Comparison of ENCODE assay signal across 9 mouse cellular contexts in genomic region chr4:137641556-137641955, GRCm38 (mm10). TPM values are rescaled to one million over a fixed set of nuclear protein-coding genes. Genes with fewer than 3 reads are reported as not detected.
A peak's percentile ranks its signal among the peaks of the same experiment; 100 is the strongest.
DNase-seq lines count a peak whose midpoint lies in the region; ATAC-seq and TF ChIP-seq lines count a peak whose summit lies in the region.
"Had no signal": no experiment of that assay in that cellular context is flagged by ENCODE, and none has a peak within 500 bp of the region (broad histone marks: within the 10 kb centered on the region; RNA-seq: fewer than 3 reads in every experiment).

No protein-coding gene starts in this region.

- ATAC-seq in liver, postnatal 0 days = peak; percentile 54

- intact Hi-C loops in gastrocnemius, postnatal 36 days (cut with DNase I) = no loop called here

- 45% methylated on average over 5 of the region's 5 CpGs for WGBS in liver, postnatal 0 days (ENCODE audit: insufficient replicate concordance)

- no peak overlapping the region for H3K4me3 ChIP-seq in liver, postnatal 0 days (ENCODE audit: low read depth, low read length)
- H3K4me3 ChIP-seq: neural tube, embryonic 12.5 days had no signal

- no peak overlapping the region for H3K9ac ChIP-seq in liver, postnatal 0 days (replicated peaks)
- H3K9ac ChIP-seq: neural tube, embryonic 12.5 days had no signal

- H3K36me3 ChIP-seq in liver, postnatal 0 days (replicated peaks; ENCODE audit: insufficient read depth, low read length) = peaks cover 57% of the 10 kb centered on the region

- peak overlapping the region; percentile 94 for H3K27ac ChIP-seq in liver, postnatal 0 days (ENCODE audit: low read depth)
- H3K27ac ChIP-seq: neural tube, embryonic 12.5 days had no signal

- H3K4me2 ChIP-seq in liver, postnatal 0 days (ENCODE audit: low read depth, low read length) = no peak overlapping the region
- H3K4me2 ChIP-seq: neural tube, embryonic 12.5 days had no signal

- no peak for TF ChIP-seq CTCF in liver, postnatal 0 days (IDR thresholded peaks at IDR 0.05; ENCODE audit: low read depth)

- no peaks in the 10 kb centered on the region for H3K27me3 ChIP-seq in liver, postnatal 0 days (ENCODE audit: insufficient read depth, low read length)
- H3K27me3 ChIP-seq: neural tube, embryonic 12.5 days had no signal

- H3K9me3 ChIP-seq in liver, postnatal 0 days (ENCODE audit: low read length) = no peaks in the 10 kb centered on the region
- H3K9me3 ChIP-seq: neural tube, embryonic 12.5 days had no signal

- peak; percentile 37 for DNase-seq in gastrocnemius, adult 18-20 months (ENCODE audit: low spot score)
- DNase-seq in gastrocnemius, postnatal 36 days = no peak
- peak; percentile 46 for DNase-seq in urinary bladder, postnatal 14 days (ENCODE audit: low spot score)
- DNase-seq in urinary bladder, postnatal 10 days (ENCODE audit: low spot score) = no peak
- no peak for DNase-seq in liver, postnatal 0 days
- no peak for DNase-seq in embryo, embryonic 10 days (ENCODE audit: low spot score)
- DNase-seq in layer of hippocampus, adult 18-20 months (ENCODE audit: low spot score in 2 of 2) = no peak
- DNase-seq in embryo, embryonic 11 days = no peak

- TF ChIP-seq EP300 in liver, postnatal 0 days (IDR thresholded peaks at IDR 0.05; ENCODE audit: low read depth) = no peak

- peaks cover 17% of the 10 kb centered on the region for H3K4me1 ChIP-seq in liver, postnatal 0 days (ENCODE audit: insufficient read depth)
- H3K4me1 ChIP-seq: neural tube, embryonic 12.5 days had no signal

RNA-seq across cellular contexts. Expression of gene Rap1gap, which starts 23.0 kb away (rescaled TPM):
- total RNA-seq in gastrocnemius, adult 18-20 months (2021) = 10 to 100 TPM in 1 of 2 experiments, 1 to 10 TPM in 1; 8.3 to 10.2 TPM
- 10 to 100 TPM in 1 of 2 experiments, 1 to 10 TPM in 1; 5.4 to 10.7 TPM for total RNA-seq in gastrocnemius, postnatal 36 days (2021)
- 12.8 and 15.6 TPM in 2 replicates for polyA plus RNA-seq in liver, postnatal 0 days (2015; fragmentation: Nextera tagmentation; extraction: Ambion mirVana)
- 100 to 1,000 TPM; 259 to 271 TPM for total RNA-seq in layer of hippocampus, adult 18-20 months (2021)

RNA-seq across cellular contexts. Expression of gene Usp48, which starts 48.0 kb away (rescaled TPM):
- total RNA-seq in gastrocnemius, adult 18-20 months (2021) = 10 to 100 TPM; 24.9 to 27.3 TPM
- total RNA-seq in gastrocnemius, postnatal 36 days (2021) = 10 to 100 TPM; 23.3 to 25.9 TPM
- polyA plus RNA-seq in liver, postnatal 0 days (2015; fragmentation: Nextera tagmentation; extraction: Ambion mirVana) = 23.3 and 28.4 TPM in 2 replicates
- 100 to 1,000 TPM; 111 to 136 TPM for total RNA-seq in layer of hippocampus, adult 18-20 months (2021)

Comparison
In these comparisons a context has a peak if more than half of its experiments do, and no peak if none do; other contexts are left out.
1. DNase-seq: peak in gastrocnemius, adult 18-20 months (single experiment) and urinary bladder, postnatal 14 days (single experiment); none in gastrocnemius, postnatal 36 days (0 of 2), urinary bladder, postnatal 10 days (single experiment), liver, postnatal 0 days (single experiment), embryo, embryonic 10 days (single experiment), layer of hippocampus, adult 18-20 months (0 of 2) and embryo, embryonic 11 days (single experiment).
2. RNA of gene Rap1gap, which starts 23.0 kb away (total RNA-seq): 259 to 271 TPM in layer of hippocampus, adult 18-20 months; 5.4 to 10.7 TPM in gastrocnemius, postnatal 36 days and 8.3 to 10.2 TPM in gastrocnemius, adult 18-20 months; every median in the first group is over 10 times any median in the second.